Mouse (Mus musculus) limb, embryonic 11.5 days (tissue): Measurements from ENCODE around the gene Slc22a4. TPM values are rescaled to one million over a fixed set of nuclear protein-coding genes. Genes with fewer than 3 reads are reported as not detected.
"Not testable (repeated sequence)": the region's sequence is repeated elsewhere in the genome, so short reads cannot be mapped to it uniquely, and the experiment has no call there.

Source experiments
- ATAC-seq: fragments of 200-750 bp; cut with Nextera tagmentation; 2 replicates; pipeline ENCODE4 v1.8.0; 2017; ENCODE audit warnings: low read depth; ENCODE audit not compliant: insufficient number of reproducible peaks, low FRiP score, low TSS enrichment
- DNase-seq: peaks from one replicate; pipeline ENCODE4 v3.0.0-alpha.2; 2015; ENCODE audit warnings: low spot score
- H3K27ac ChIP-seq: fragments of 300-500 bp; sonication (generic); replicated peaks from 2 replicates; pipeline ENCODE4 v1.5.1; 2014; ENCODE audit warnings: low read depth, mild to moderate bottlenecking, low read length
- H3K27me3 ChIP-seq: fragments of 300-500 bp; sonication (generic); 2 replicates; pipeline ENCODE4 v1.6.1; 2014; ENCODE audit warnings: mild to moderate bottlenecking, low read length, mixed read lengths; ENCODE audit not compliant: control insufficient read depth, insufficient read depth
- H3K36me3 ChIP-seq: fragments of 300-500 bp; sonication (generic); 2 replicates; pipeline ENCODE4 v1.6.1; 2014; ENCODE audit warnings: mild to moderate bottlenecking, low read length, moderate library complexity, mixed read lengths; ENCODE audit not compliant: control insufficient read depth, insufficient read depth
- H3K4me1 ChIP-seq: fragments of 300-500 bp; sonication (generic); 2 replicates; pipeline ENCODE4 v1.6.1; 2014; ENCODE audit warnings: low read length, mixed read lengths; ENCODE audit not compliant: control insufficient read depth, insufficient read depth
- H3K4me2 ChIP-seq: fragments of 300-500 bp; sonication (generic); 2 replicates; pipeline ENCODE4 v1.6.1; 2014; ENCODE audit warnings: low read depth, mild to moderate bottlenecking, moderate library complexity; ENCODE audit not compliant: severe bottlenecking
- H3K4me3 ChIP-seq: fragments of 300-500 bp; sonication (generic); 2 replicates; pipeline ENCODE4 v1.5.1; 2014; ENCODE audit warnings: low read depth, low read length
- H3K9ac ChIP-seq: fragments of 300-500 bp; sonication (generic); 2 replicates; pipeline ENCODE4 v1.6.1; 2014; ENCODE audit warnings: mild to moderate bottlenecking, low read length
- H3K9me3 ChIP-seq: fragments of 300-500 bp; sonication (generic); 2 replicates; pipeline ENCODE4 v1.6.1; 2016; ENCODE audit warnings: low read length; ENCODE audit not compliant: control insufficient read depth
- WGBS: fragments of 180-500 bp; shearing (Covaris S2); extraction: QIAGEN DNeasy Blood & Tissue Kit; methylation state at CpG from one replicate; pipeline ENCODE4 v1.1.7; 2014; 5-methylcytosine and 5-hydroxymethylcytosine counted together
- polyA plus RNA-seq: library from polyadenylated mRNA; unstranded; fragments of >200 nt; fragmentation: Nextera tagmentation; extraction: Ambion mirVana; gene quantifications from 2 replicates; pipeline ENCODE4 v1.2.1, GENCODE M21; 2014

Slc22a4 gene
- polyA plus RNA-seq, 1 experiment from 2014 or later: 0.89 TPM

- not testable (repeated sequence) for H3K9ac ChIP-seq, H3K4me2 ChIP-seq, H3K4me3 ChIP-seq, H3K9me3 ChIP-seq, H3K27me3 ChIP-seq, ATAC-seq, H3K36me3 ChIP-seq, H3K4me1 ChIP-seq, H3K27ac ChIP-seq, DNase-seq
- WGBS: 31% methylated on average over 4 of the region's 4 CpGs
Observed at GRCm38 (mm10) chr11:53958176-53958575, 69.7 kb downstream of the Slc22a4 start.

- H3K9me3 ChIP-seq: no peaks in the 10 kb centered on the region
- no peaks in the 10 kb centered on the region for H3K36me3 ChIP-seq
- H3K9ac ChIP-seq: no peak overlapping the region
- H3K4me2 ChIP-seq: no peak overlapping the region
- WGBS: 73% methylated on average over 1 of the region's 1 CpGs
- no peaks in the 10 kb centered on the region for H3K27me3 ChIP-seq
- DNase-seq: no peak
- ATAC-seq: no peak
- H3K27ac ChIP-seq: no peak overlapping the region
- H3K4me3 ChIP-seq: no peak overlapping the region
- H3K4me1 ChIP-seq: no peaks in the 10 kb centered on the region
Observed at GRCm38 (mm10) chr11:53956636-53957035, 71.3 kb downstream of the Slc22a4 start.

- ATAC-seq: no peak
Observed at GRCm38 (mm10) chr11:53954653-53955052, 73.2 kb downstream of the Slc22a4 start.

GRCm38 (mm10) chr11:53950133-53950532 is 77.8 kb downstream of the Slc22a4 start:
- not testable (repeated sequence) for H3K9me3 ChIP-seq, H3K4me2 ChIP-seq, ATAC-seq, H3K4me3 ChIP-seq, DNase-seq, H3K9ac ChIP-seq, H3K27ac ChIP-seq, H3K27me3 ChIP-seq, H3K4me1 ChIP-seq, H3K36me3 ChIP-seq
- no CpG with 5 or more reads among the region's 3 CpGs for WGBS

More at GRCm38 (mm10) chr11:53954653-53955052, 73.2 kb downstream of the Slc22a4 start:
- Histone ChIP-seq H3K9me3 (no peaks in the 10 kb centered on the region), H3K27ac (no peak overlapping the region), H3K4me1 (no peaks in the 10 kb centered on the region), H3K36me3 (no peaks in the 10 kb centered on the region), H3K9ac (no peak overlapping the region), H3K27me3 (no peaks in the 10 kb centered on the region), H3K4me3 (no peak overlapping the region), H3K4me2 (no peak overlapping the region)
- 87% methylated on average over 3 of the region's 3 CpGs for WGBS
- DNase-seq: no peak

Other genes with a start within 250 kb of the Slc22a4 start
- 0.47 TPM in 1 of 2 replicates, not detected in the other for gene Gm12216, start 168.8 kb downstream of the Slc22a4 start, polyA plus RNA-seq
- gene Slc22a5, start 136.4 kb downstream of the Slc22a4 start, polyA plus RNA-seq: 5.3 and 6.6 TPM in 2 replicates
- gene Slc22a21, start 47.8 kb downstream of the Slc22a4 start, polyA plus RNA-seq: 2.6 and 2.9 TPM in 2 replicates
- gene Pdlim4, start 40.9 kb upstream of the Slc22a4 start, polyA plus RNA-seq: 166 and 178 TPM in 2 replicates
- gene P4ha2, start 72.0 kb upstream of the Slc22a4 start, polyA plus RNA-seq: 39.3 and 44.3 TPM in 2 replicates
- gene Csf2, start 221.6 kb upstream of the Slc22a4 start, polyA plus RNA-seq: not detected in 2 replicates
- gene Il3, start 239.2 kb upstream of the Slc22a4 start, polyA plus RNA-seq: not detected in 2 replicates